Mouse (Mus musculus): ENCODE measurements around the gene Tmem144.
"Not testable (repeated sequence)": the region's sequence is repeated elsewhere in the genome, so short reads cannot be mapped to it uniquely, and the experiment has no call there.

The Tmem144 gene

DNA sequence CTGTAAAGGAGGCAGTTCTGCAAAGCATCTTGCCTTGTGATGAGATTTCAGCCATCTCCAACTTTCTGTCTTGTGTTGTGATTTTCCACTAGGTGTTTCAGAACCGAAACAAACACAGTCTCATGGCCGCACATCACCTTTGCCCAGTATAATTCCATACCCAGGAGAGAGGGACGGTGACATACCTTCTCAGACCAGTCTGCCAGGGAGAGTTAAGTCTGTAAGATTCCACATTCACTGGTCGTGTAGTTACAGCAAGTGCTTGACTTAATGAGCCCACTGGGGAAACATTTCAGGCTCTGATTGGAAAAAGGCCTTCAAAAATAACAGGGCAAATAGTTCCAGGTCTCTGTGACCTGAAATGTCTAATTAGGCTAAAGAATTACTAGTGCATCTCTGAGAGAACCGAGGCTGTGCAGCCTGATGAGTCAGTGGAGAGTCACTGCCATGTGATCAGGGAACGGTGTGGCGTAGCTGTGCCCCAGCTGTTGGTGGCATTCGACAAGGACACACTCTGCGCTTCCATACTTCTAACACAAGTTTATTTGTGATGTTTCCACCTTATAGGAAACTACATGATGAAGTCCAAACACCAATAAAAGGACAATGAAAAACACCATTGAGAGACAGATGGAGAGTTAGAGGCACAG is 43.9 kb downstream of the Tmem144 start:
- DNase-seq, result no peak

DNA sequence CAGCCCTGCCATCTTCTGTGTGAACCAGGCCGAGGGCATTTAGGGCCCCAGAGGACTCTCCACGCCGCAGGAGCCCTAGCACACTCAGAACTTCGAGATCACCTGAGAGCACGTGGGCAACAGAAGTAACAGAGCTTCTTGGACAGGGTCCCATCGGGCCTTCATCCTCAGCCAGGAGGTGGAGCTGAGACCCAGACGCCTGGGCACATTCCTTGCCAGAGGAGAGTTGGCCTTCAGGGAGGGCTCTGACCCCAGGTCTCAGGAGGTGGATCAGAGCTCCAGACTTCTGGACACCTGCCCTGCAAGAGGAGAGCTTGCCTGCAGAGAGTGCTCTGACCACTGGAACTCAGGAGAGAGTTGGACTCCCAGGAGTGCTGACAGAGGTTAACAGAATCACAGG is 51.8 kb downstream of the Tmem144 start:
- DNase-seq, result not testable (repeated sequence)

DNA sequence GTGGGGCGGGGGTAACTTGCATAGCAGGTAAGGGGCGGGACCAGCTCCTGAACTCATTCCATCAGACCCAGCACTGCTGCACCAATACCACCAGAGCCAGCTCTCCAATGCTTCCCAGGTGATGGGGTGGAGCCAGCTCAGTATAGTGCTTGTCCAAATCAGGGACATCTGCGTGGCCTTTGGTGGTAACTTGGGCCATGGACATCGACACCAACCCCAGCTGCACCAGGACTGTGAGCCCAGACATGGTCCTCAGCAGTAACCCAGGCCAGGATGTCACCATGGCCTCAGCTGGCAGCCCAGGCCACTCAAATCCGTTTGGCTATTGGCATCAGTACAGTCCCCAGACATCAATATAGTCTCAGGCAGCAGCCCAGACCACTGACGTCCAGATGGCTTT is 60.3 kb downstream of the Tmem144 start:
- no peak for DNase-seq

DNA sequence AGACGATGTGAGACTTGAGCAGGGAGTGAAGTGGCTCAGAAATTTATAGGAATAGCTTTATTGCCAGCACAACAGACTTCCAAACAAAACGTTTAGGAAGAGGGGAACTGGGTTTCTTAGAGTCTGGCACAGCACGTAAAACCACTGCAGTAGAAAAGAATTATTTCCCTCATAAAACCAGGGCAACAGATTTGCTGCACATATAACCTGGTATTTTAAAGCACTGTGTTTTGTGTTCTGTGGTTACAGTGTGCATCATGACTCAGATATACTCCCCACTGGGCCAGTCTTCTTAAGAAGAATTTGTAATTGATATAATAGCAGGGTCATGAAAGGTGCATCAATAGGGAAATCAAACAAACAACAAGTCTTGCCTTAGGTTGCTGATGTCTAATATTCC is 62.2 kb downstream of the Tmem144 start:
- DNase-seq, result no peak

DNA sequence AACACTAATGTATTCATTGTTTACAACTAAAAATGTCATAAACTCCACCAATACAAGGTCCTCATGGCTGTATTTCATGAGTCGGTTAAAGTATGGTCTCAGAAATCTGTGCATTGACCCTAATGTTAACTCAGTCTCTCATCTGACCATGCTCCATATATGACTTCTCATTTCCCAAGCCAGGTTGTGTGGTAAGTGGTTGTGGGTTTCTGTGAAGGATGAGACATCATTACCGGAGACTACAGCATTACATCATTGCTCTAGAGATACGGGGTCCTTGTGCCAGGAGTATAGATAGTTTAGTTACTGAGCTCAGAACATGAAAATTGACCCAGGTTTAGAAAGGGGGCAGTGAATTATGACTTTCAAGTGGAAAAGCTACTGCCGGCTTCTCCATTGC is 63.0 kb downstream of the Tmem144 start:
- DNase-seq, result no peak

DNA sequence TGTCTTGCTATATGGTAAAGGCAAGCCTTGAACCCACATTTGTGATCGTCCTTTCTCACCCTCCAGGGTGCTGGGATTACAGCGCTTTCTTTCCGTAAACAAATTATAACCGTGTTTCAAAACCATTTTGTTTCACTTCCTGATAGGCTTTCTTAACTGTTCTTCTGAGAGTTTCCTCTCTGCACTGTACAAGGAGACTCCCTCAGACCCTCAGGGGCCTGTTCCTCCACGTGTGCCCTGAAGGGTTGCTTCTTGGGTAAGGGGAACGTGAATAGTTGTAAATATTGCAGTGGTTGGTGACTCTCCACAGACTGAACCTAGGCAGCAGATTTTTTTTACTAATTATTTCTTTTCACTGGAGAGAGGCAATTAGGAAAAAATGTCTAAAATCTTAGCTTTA is 63.6 kb downstream of the Tmem144 start:
- no peak for DNase-seq

DNA sequence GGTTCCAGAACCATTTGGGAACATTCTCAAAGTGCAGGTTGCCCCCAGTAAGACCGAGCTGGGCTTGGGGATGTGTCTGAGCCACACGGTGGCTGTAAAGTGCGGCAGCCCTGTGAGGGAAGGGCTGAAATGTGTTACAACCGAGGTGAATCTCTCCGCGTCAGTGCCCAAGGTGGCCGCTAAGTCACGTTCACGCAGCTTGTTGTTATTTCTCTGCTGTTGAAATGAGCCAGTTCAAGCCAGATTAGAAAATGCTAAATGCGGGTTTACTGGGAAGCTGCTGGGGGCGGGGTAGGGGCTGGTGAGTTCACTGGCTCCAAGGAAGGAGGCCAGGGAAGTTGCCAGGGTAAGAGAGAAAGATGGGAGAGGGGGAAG is 68.2 kb downstream of the Tmem144 start:
- no peak for DNase-seq

DNA sequence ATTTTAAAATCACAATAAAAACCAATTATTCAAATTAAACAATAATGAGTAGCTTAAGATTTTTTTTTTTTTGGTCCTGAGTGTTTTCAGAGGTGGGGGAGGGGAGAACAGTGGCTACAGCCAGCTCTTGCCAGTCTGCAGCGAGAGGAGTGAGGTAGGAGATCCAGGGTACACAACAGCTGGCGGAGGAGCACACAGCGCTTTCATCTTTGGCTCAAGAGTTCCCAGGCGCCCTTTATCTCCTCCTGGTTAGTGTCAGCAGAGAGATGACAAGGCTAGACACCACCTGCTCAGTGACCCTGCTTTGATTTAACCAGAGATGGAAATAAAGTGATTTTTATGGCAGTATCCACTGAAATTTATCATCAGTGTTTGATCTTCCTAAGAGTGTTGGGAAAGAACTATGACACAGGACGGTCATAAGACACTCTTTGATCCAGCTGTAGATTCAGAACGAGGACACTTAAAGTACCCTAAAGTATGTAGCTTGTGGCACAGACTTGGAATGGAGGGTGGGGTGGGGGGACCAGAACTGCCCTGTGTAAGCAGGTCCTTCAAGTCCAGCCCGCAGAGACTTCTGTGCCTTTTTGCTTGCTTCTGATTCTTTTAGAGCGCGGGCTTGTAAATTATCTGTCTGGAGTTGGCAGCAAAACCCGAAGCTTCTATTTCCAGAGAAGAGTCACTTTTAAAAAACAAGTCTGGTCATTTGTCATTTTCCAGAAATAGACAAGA is 68.8 kb downstream of the Tmem144 start:
- DNase-seq, result no peak

DNA sequence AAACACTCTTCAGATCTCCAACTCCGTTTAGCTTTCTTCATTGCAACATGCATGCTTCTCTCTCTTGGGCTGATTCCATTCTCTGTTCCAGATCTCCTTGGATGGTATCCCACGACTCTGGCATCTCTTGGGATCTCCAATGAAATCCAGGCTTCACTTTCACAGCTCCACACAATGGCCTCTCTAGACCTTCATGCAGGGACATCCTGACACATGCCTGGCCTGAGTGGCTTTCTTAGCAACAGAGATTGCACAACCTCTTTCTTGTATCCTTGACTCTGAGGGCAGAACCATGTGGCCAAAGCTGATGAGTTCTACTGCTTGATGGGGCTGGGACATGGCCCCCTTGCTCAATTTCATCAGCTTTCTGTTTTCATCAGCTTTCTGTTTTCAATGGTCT is 79.9 kb downstream of the Tmem144 start:
- DNase-seq, result no peak
